ENCODE assay signal across 1 mouse cellular context in the genomic region with DNA sequence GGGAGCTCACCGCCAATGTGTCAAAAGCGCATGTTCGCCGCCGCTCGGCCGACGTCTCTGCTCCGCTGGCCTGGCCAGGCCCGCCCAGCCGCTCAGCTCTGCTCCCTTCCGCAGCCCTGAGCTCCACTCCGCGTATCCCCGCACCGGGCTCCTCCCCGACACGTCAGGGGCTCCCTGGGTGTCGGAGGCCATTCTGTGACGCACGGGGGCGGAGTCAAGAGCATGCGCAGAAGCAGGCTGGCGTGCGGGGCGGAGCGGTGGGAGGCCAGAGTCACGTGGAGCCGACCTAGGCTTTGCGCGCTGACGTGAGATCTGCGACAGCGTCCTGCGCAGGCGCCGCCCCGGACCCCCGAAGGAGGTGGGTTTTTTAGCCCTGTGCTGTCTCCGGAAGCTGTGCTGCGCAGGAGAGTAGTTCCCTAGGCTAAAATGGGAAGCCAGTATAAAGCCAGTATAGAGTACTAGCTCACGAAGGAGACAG.
TF ChIP-seq lines count a peak whose summit lies in the region.

No protein-coding gene starts in this region.

TF ChIP-seq in CH12.LX, 34 proteins besides CTCF, POLR2A, EP300 and RAD21 (continued from another document):
- no peak for TF ChIP-seq CHD2 (IDR thresholded peaks at IDR 0.05; ENCODE audit: low read length)
- no peak for TF ChIP-seq SIN3A (IDR thresholded peaks at IDR 0.05; ENCODE audit: low read length)
- TF ChIP-seq MAZ (IDR thresholded peaks at IDR 0.05; ENCODE audit: low read depth, low read length): peak; percentile 40; the same call in 1 of the 2 replicates
- peak; percentile 84 for TF ChIP-seq ZMIZ1 (IDR thresholded peaks at IDR 0.05; ENCODE audit: low read depth, low read length)
- peak; percentile 93 for TF ChIP-seq TCF12 (IDR thresholded peaks at IDR 0.05; ENCODE audit: low read depth, low read length)
- peak; percentile 92 for TF ChIP-seq NELFE (IDR thresholded peaks at IDR 0.05; ENCODE audit: low read depth, low read length)
- peak; percentile 83 for TF ChIP-seq HCFC1 (IDR thresholded peaks at IDR 0.05; ENCODE audit: low read depth, low read length)
- TF ChIP-seq GABPA (IDR thresholded peaks at IDR 0.05; ENCODE audit: insufficient replicate concordance, low read depth, low read length): peak; percentile 25; the same call in 1 of the 2 replicates
- peak; percentile 70 for TF ChIP-seq MEF2A (IDR thresholded peaks at IDR 0.05; ENCODE audit: borderline replicate concordance, low read depth, low read length)
- TF ChIP-seq MAFK (IDR thresholded peaks at IDR 0.05; ENCODE audit: insufficient replicate concordance, low read length): no peak
- no peak for TF ChIP-seq E2F4 (IDR thresholded peaks at IDR 0.05; ENCODE audit: insufficient replicate concordance, low read depth, low read length)
- TF ChIP-seq SMC3 (IDR thresholded peaks at IDR 0.05; ENCODE audit: low read depth, low read length): no peak
- TF ChIP-seq ELF1 (IDR thresholded peaks at IDR 0.05; ENCODE audit: low read depth, low read length): peak; percentile 88
- 0 out of 2 replicates have a peak, but pooled peaks have one; percentile 51 for TF ChIP-seq KAT2A (IDR thresholded peaks at IDR 0.05; ENCODE audit: insufficient replicate concordance, low read length)
- no peak; the same call in 1 of the 2 replicates for TF ChIP-seq MYC (IDR thresholded peaks at IDR 0.05; ENCODE audit: low read depth, low read length)
- peak; percentile 98 for TF ChIP-seq USF2 (conservative IDR thresholded peaks at IDR 0.05; ENCODE audit: low read depth, low read length)
- peak; percentile 100 for TF ChIP-seq USF1 (IDR thresholded peaks at IDR 0.05; ENCODE audit: low read depth, low read length)
- no peak for TF ChIP-seq JUND (conservative IDR thresholded peaks at IDR 0.05; ENCODE audit: low read depth, low read length)
- peak; percentile 98 for TF ChIP-seq NRF1 (IDR thresholded peaks at IDR 0.05; ENCODE audit: low read depth, low read length)
- peak; percentile 97 for TF ChIP-seq UBTF (IDR thresholded peaks at IDR 0.05; ENCODE audit: low read depth, low read length)
- TF ChIP-seq RCOR1 (conservative IDR thresholded peaks at IDR 0.05; ENCODE audit: low read depth, low read length): no peak
- peak; percentile 76; the same call in 1 of the 2 replicates for TF ChIP-seq TBP (conservative IDR thresholded peaks at IDR 0.05; ENCODE audit: low read depth, low read length)
- TF ChIP-seq CHD1 (IDR thresholded peaks at IDR 0.05; ENCODE audit: low read depth, low read length): no peak
- TF ChIP-seq IRF4 (IDR thresholded peaks at IDR 0.05; ENCODE audit: low read depth, low read length): no peak; the same call in 1 of the 2 replicates
